Mouse (Mus musculus) liver, adult 2 months (tissue): ENCODE measurements around the gene Ly75.

Experiments
- CTCF ChIP-seq: fragments of 200-500 bp; IDR thresholded peaks from 2 replicates; pipeline ENCODE4 v1.5.1; 2011; ENCODE audit warnings: low read depth, low read length, control low read depth
- POLR2A ChIP-seq: fragments of 200-500 bp; IDR thresholded peaks from 2 replicates; pipeline ENCODE4 v1.6.1; 2011; ENCODE audit warnings: low read length, control low read depth; ENCODE audit not compliant: insufficient read depth; ENCODE audit errors: extremely low read depth

DNA sequence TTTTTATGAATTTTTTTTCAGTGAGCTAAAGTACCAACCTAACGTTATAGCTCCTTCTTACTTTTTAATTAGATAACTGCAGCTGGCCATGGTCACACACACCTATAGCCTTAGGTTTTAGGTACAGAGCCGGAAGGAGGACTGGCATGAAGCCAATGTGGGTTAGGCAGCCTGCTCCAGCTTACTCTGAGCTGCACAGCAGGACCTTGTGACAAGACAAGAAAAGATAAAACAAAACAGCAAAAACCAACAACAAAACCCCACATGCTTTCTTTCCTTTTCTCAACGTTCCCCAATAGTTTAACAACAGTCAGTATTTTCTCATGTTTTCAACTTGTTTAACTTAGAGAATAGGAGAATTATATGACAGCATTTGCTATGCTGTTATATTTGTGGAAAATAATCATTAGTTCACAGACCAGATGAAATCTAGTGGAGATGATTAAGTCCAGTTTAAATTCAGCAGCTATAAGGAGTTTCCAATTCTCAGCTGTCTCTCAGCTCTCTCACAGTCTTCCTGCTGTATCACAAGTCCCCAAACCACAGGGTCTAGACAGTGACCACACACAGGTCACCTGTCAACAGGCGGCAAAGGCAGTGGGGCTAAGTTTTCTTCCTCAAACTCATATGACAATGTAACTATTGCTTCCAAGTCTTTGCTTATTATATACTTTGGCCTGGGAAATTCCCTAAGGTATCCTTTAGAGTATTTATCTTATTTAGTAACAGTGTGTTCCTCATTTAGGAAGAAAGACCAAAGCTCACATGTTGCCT is 40.8 kb downstream of the Ly75 start:
- TF ChIP-seq CTCF (no peak), POLR2A (no peak)
